Mouse (Mus musculus) regulatory T cell (primary cell): ENCODE measurements around the gene Car9.

ENCODE experiments used
- in situ Hi-C: fragments of 300-600 bp; cut with MboI, MseI; formaldehyde crosslinking; loops from one replicate; pipeline ENCODE4 v1.15.1; 2025; ENCODE audit warnings: high pct_unique_total_duplicates

The Car9 gene

DNA sequence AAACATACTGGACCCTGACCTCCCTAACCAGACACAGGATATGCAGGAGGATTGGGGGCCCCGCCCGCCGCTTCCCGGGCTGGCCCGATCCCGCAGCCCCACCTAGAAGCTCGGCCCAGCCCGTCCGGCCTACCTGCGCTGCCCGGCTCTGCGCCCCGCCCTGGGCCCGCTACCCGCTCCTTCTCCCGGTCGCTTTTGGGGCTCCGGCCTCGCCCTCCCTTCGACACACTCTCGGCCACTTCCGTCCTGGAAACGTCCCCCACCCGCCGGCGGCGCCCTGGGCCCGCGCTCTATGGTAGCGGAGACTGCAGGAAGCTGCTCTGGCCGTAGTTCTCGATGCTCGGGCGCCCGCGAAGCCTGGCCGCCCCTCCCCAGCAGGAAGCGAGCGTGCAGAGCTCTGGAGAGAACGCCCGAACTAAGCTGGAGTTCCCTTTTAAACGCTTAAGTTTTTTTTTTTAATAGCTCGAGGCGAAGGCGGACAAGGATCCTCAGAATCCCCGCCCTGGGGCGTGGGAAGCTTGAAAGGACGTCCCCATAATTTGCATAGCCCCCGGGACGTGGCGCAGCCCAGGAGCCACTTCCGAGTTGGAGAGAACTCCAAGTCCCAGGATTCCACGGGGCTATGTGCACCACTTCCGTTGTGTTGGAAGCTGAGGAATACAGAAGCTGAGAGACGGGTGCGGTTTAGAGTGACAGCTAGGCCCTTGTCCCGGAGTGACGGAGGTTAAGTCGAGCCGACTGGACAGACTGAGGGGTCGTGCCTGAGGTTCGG lies 55.4 kb downstream of the Car9 start, which contains the start of the genes Creb3 and Tln1:
Creb3 (plus strand) TSS at position 336 of the 772 bp plus-strand sequence.
Tln1 (minus strand) TSS at position 695 of the 772 bp plus-strand sequence.
- in situ Hi-C loops: loop anchor here (5.0 kb wide), 1 partner anchor 535 kb away; the partner anchor contains the start of gene Pigo

- in situ Hi-C loops: loop anchor here (5.0 kb wide), 1 partner anchor 536 kb away; the partner anchor contains the start of gene Pigo
These were observed 56.2 kb downstream of the Car9 start for GRCm38 (mm10) chr4:43562769-43563600.
